Mouse (Mus musculus) layer of hippocampus, postnatal 14 days (tissue): ENCODE results near the gene Ptn. TPM values are rescaled to one million over a fixed set of nuclear protein-coding genes. Genes with fewer than 3 reads are reported as not detected.

Source experiments
- DNase-seq, 2 experiments: peaks; one replicate each; pipeline ENCODE4 v3.0.0; 2021 to 2022; ENCODE audit warnings: low spot score in 2 of 2, mixed read lengths in 1 of 2
- total RNA-seq, 2 experiments: library from RNA; stranded (reverse); gene quantifications; 2 replicates each; pipeline ENCODE4 v1.2.3; 2021

Gene Ptn
- total RNA-seq, 2 experiments from 2014 or later = 358 to 368 TPM

GRCm38 (mm10) chr6:36818281-36819018 lies 8.4 kb upstream of the Ptn start:
- peak in 1 of 2 experiments; percentile 65 for DNase-seq

DNA sequence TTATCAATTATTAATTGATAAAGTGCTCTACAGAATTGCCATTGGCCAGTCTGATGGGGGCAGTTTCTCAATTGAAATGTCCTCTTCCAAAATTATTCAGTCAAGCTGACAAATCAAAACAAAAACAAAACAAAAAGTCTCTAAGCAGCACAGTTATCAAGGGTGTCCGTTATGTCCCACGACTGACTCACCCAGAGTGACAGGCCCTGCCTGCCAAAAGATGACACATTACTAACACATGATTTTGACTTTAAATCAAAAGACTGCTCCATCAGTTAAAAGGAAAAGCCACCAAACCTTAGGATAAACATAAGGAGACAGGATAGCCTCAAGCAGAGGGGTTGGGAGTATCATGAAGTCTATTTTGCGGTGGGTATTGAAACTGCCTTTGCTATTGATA lies 6.6 kb upstream of the Ptn start:
- DNase-seq = no peak

DNA sequence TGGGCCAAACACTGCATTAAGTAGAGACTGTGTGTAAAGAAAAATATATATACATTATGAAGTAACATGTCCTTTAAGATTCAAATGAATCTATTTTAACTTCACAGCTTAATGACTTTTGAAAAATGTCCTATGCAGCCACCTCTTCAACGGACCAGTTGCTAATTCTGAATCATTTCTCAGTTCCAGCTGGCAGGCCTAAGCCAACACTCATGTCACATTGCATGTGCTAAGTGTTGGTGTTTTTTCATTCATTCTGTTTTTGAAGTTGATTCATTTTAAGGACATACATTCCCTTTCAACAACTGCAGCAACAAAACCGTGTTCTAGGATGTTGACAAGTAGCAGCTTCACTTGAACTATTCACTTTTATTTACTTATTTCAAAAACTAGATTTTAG lies 6.0 kb upstream of the Ptn start:
- DNase-seq = no peak

GRCm38 (mm10) chr6:36812666-36813515 lies 2.9 kb upstream of the Ptn start:
- no peak for DNase-seq

DNA sequence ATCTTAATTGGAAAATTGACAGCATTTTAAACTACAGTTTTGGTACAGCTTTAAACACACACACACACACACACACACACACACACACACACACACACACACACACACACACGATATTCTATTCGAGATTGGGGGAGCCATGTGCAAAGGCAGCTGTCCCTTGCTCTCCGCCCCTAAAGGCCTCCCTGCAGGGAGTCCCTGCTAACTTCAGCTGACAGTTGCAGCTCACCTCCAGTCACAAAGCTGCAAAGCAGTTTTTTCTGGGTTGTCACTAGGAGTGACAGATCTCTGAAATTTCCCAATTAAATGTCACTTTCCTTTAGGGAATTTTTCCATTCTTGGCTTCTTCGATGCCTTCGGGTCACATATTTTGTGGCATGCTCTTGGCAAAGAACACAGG lies 428 bp upstream of the Ptn start:
- DNase-seq = peak in 1 of 2 experiments; percentile 28

GRCm38 (mm10) chr6:36809311-36809726 lies 701 bp downstream of the Ptn start:
- DNase-seq = peak in 1 of 2 experiments; percentile 30

DNA sequence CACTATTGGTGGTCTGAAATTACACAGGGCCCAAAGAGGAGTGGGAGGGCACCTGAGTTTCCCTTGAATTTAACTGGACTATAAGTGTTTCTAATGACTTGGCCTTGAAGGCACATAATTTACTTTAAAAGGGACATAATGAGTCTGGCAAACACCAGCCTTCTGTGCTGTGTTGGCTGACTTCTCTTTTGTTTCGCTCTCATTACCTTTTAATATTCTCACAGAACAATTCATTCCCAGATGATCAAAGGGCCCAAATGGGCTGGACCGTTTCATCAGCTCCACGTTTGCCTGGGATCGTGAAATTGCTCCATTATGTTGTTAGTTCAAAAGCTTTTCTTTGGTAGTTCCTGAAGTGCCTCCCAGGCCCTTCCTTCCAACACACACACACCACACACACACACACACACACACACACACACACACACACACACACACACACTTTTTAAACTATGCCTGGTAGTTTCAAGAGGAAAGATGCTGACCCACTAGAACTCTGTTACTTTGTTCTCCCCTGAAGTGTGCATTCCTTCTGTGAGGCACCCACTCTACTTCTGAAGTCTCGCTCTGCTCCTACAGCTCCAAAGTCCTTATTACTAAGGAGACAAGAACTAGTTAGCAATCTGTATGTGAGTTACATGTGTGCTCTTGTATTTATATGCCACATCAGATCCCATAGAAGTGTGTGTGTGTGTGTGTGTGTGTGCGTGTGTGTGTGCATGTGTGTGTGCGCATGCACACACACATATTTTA lies 1.5 kb downstream of the Ptn start:
- no peak for DNase-seq

DNA sequence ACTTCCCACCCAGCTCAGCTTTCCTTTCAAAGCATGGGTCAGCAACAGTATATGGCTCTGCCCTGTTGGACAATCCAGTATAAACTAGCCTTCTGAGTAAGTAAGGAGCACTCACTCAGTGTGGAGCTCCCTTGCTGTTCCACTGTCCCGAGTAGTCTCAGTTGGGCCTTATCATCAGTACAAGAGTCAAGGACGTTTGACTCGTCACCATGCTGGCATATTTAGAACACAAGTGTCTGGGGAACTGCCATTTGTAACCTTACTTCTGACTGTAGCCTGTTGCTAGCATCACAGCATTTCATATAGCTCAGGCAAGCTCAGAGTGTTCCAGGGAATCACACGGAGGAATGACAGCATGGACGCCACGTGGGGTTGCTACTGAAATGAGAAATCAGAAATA lies 3.1 kb downstream of the Ptn start:
- no peak for DNase-seq

DNA sequence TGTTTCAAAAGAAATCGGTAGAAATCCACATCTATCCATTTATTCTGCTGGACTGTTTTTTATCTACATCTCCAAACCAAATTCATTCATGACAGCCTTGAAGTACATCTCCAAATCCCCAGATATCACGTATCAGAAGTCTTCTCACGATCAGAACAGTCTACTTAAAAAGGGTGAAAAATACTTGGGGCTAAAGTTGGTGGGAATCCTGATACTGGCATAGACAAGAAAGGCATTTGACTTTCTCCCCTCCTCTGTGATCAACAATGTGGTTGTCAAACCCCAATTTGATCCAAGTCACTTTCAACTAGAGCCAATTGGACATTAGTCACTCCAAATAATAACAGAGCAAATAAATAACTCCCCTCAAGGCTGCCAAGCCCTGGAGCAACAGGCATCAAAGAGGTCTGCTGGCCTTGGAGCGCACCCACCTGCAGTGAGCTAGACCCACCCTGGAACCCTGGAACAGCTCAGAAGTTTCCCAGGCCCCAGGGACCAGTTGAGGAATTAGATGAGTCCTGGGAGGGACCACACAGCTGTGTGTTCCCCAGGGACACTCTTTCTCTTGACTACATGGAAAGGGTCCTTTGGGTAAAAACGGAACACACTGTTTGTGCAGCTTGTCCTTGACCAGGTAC lies 9.6 kb downstream of the Ptn start:
- DNase-seq = no peak

DNA sequence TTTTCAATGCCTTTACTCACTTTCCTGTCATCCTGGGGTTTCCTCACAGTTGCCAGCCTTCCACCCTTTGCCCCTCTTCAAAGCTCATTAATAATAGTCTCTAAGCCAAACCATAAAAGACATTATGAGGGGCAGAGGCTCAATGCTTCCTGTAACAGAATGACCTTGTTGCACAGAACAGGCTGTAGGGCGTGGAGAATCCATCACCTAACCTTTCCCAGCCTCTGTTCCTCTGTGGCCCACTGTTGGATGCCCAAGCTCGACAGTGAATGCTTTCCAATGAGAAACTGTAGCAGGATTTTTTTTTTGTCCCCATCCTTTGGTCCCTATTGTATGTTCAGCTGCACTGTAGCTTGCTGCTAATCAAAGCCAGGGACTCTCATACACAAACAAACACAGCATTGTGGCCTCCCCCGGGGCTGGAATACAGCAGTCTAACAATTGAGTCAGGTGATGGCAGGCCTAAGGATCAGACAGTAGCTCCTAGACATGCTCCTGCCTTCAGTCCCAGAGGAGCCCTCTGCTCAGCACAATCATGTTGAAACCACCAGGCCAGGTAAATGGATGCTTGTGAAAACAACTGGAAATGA lies 12.9 kb downstream of the Ptn start:
- DNase-seq = no peak

- no peak for DNase-seq
These were observed 15.5 kb downstream of the Ptn start for GRCm38 (mm10) chr6:36794535-36794934.

- no peak for DNase-seq
These were observed 16.2 kb downstream of the Ptn start for GRCm38 (mm10) chr6:36793775-36794174.

- DNase-seq = no peak
These were observed 20.8 kb downstream of the Ptn start for GRCm38 (mm10) chr6:36789261-36789660.

- DNase-seq = no peak
These were observed 21.3 kb downstream of the Ptn start for GRCm38 (mm10) chr6:36788576-36789191.

DNA sequence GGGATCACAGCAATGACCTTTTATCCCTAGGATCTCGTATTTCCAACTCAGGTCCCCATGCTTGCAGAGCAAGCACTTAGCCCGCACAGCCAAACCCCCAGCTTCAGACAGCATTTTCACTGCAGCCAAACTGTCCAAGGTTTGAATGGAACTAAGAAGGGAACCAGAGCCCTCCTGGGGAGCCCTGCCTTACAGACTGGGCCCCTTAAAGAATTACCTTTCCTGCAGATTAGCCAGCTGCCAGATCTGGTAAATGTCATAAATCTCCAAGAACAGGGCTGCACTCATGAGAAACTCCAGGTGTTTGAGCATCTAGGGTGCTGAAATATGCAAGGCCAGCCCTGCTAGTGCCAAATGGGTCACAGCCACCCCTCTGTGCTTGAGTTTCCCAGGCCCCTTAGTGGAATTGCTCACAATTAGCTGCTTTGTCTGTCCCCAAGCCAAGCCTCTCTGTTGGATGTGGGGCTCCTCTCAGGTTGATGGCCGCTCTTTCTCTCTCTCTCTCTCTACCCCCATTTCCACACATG lies 25.3 kb downstream of the Ptn start:
- peak; percentile 41 to 63 for DNase-seq

DNA sequence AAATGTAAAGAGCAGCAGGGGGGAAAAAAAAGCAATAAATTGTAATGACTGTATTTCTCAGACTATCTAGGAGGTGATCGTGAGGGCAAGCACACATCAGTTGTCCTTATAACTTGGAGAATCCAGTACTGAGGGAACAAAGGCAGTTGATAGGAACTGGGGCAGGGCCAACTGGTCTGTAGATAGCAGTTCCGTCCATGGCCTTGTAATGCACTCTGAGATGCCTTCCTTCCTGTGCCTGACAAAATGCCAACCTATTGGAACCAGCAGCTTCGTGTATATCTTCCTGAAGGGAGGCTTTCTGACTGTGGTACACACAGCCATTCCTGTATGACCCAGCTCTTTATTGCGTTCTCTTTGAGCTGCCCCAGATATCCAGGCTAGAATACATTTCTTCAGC lies 27.5 kb downstream of the Ptn start:
- no peak for DNase-seq

- DNase-seq = peak in 1 of 2 experiments; percentile 74
These were observed 32.3 kb downstream of the Ptn start for GRCm38 (mm10) chr6:36777567-36778337.

- no peak for DNase-seq
These were observed 33.0 kb downstream of the Ptn start for GRCm38 (mm10) chr6:36777039-36777438.

DNA sequence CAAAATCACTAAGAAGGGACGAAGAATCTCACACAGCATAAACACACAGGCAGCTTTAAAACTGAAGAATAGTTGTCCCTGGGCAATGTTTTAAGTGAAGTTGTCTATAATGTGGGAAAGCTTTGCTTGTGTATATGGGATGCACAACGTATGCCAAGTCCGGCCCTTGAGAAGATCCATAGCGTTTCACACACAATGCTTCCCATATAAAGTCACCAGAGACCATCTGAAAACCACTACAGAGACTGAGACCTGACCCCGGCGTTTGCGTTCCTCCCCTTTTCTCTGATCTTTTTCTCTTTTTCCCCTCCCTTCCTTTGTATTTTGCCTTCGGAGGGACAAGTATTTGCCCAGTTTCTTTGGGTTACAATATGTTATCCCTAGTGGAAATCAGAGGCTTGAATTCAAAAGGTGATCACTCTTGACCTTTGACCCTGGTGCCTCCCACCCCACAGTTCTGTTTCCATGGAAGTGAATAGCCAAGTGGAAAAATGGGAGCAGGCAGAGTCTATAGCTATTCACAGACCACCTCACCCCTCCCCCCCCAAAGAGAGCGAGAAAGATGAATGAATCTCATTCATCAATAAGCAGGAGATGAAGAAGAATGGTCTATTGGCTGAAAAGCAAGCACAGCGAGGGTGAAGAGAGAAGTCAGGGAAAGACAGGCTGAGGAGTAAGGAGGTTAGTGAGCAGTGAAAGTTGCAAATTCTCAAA lies 34.2 kb downstream of the Ptn start:
- no peak for DNase-seq
